Mouse (Mus musculus) embryonic fibroblast, embryonic 13.5 days (primary cell): Measurements from ENCODE around the gene Apln.

Source experiments
- CTCF ChIP-seq: IDR thresholded peaks from 2 replicates; pipeline ENCODE4 v1.5.1; 2011; ENCODE audit warnings: mild to moderate bottlenecking, control low read depth, low read length, moderate library complexity, borderline replicate concordance; ENCODE audit not compliant: insufficient read depth
- POLR2A ChIP-seq: IDR thresholded peaks from 2 replicates; pipeline ENCODE4 v1.6.1; 2011; ENCODE audit warnings: low read depth, mild to moderate bottlenecking, control low read depth, low read length, moderate library complexity

GRCm38 (mm10) chrX:48019940-48020339 lies 14.7 kb downstream of the Apln start:
- TF ChIP-seq CTCF = peak; percentile 37; the same call in 1 of the 2 replicates
- no peak for TF ChIP-seq POLR2A
